17 mouse cellular contexts compared by ENCODE assay signal in the genomic region with DNA sequence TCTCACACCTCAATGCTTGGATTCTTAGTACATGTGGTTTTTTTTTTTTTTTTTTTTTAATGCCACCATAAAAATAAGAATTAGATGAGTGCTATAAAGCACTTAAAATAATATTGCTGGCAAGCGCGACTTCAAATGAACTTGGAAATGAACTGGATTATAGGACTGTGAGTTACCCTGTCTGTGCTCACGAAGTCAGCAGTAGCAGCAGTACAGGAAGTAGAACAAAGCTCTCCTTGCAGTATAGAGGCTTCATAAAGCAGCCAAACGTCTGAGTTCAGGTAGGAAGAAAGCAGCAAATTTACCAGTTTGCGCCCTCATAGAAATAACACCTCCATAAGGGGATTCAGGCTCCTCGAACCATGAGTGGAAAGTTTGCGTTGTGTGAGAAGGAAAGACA.
"Had no signal": no experiment of that assay in that cellular context is flagged by ENCODE, and none has a peak within 500 bp of the region (broad histone marks: within the 10 kb centered on the region; RNA-seq: fewer than 3 reads in every experiment).

No protein-coding gene starts in this region.

- H3K9ac ChIP-seq: neural tube, embryonic 12.5 days; neural tube, embryonic 13.5 days; neural tube, embryonic 15.5 days; stomach, embryonic 15.5 days had no signal

- H3K4me2 ChIP-seq: neural tube, embryonic 12.5 days; neural tube, embryonic 13.5 days; neural tube, embryonic 15.5 days; stomach, embryonic 15.5 days had no signal

- DNase-seq: retina, postnatal 1 day; right cerebral cortex, adult 18-20 months; right cerebral cortex, postnatal 14 days; right cerebral cortex, postnatal 25 days; right cerebral cortex, postnatal 4 days; spleen, adult 18-20 months; thymus, adult 18-20 months; thymus, adult 2 months; thymus, postnatal 14 days; thymus, postnatal 25 days; thymus, postnatal 36 days; thymus, postnatal 4 days had no signal

- H3K9me3 ChIP-seq: stomach, embryonic 15.5 days had no signal

- H3K27me3 ChIP-seq: neural tube, embryonic 12.5 days; neural tube, embryonic 13.5 days; neural tube, embryonic 15.5 days; stomach, embryonic 15.5 days had no signal

- H3K4me3 ChIP-seq: neural tube, embryonic 12.5 days; neural tube, embryonic 13.5 days; neural tube, embryonic 15.5 days; stomach, embryonic 15.5 days had no signal

- H3K27ac ChIP-seq: neural tube, embryonic 12.5 days; neural tube, embryonic 13.5 days; neural tube, embryonic 15.5 days; stomach, embryonic 15.5 days; stomach, postnatal 0 days had no signal

- H3K4me1 ChIP-seq: neural tube, embryonic 12.5 days; neural tube, embryonic 13.5 days; neural tube, embryonic 15.5 days; stomach, embryonic 15.5 days had no signal

- H3K36me3 ChIP-seq: neural tube, embryonic 12.5 days; neural tube, embryonic 13.5 days; neural tube, embryonic 15.5 days; stomach, embryonic 15.5 days had no signal
